In the genomic region with DNA sequence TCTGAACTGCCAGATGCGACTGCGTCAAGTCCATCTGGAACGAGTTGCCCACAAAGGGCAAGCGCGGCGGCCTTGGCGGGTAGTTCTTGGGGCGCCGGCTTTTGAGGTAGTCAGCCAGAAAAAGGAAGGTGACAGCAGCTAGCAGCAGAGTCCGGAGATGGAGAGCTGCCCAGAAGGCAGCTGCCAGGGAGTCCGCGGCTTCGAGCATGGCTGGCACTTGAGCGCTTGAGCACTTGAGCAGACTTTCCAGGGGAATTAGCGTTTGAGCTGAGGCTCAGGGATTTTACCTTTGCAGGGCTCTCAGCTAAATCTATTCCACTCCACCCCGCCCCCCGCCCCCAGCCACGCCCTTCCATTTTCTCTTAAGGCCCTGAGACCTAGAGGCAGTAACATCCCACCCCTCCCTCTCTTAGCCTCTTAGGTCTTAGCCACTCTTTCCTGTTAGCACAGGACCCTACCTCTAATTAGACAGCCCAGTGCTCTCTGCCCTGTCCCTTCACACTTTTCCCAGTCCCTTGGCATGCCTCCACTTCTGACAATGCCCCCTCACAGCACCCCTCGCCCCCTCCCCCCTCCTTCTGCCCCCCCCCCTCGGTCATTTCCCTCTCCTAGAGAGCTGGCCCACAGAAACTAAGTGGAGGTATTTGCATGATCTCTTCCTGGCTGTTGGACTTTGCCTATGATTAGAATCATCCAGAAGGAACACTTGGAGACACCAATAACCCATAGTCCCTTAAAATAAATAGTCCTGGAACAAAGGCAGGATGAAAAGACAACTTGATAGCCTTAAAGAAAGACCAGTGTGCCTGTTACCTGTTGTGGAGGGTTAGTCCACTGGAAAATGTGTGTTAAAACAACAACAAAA, we compare ENCODE assay signal across 8 mouse cellular contexts. TPM values are rescaled to one million over a fixed set of nuclear protein-coding genes. Genes with fewer than 3 reads are reported as not detected.
DNase-seq lines count a peak whose midpoint lies in the region; ATAC-seq and TF ChIP-seq lines count a peak whose summit lies in the region.

A gene (minus strand): TSS at position 286 of the 865 bp plus-strand sequence.

- no peaks in the 10 kb centered on the region for H3K9me3 ChIP-seq in forebrain, embryonic 12.5 days
- H3K9me3 ChIP-seq in hindbrain, embryonic 11.5 days (ENCODE audit: control insufficient read depth, low read length): no peaks in the 10 kb centered on the region
- H3K9me3 ChIP-seq in neural tube, embryonic 11.5 days (ENCODE audit: control insufficient read depth, low read length): no peaks in the 10 kb centered on the region

- H3K4me2 ChIP-seq in forebrain, embryonic 12.5 days: peak within 1 kb of the TSS; percentile 48
- H3K4me2 ChIP-seq in hindbrain, embryonic 11.5 days (replicated peaks; ENCODE audit: low read depth, low read length): peak within 1 kb of the TSS; percentile 36
- peak within 1 kb of the TSS; percentile 36 for H3K4me2 ChIP-seq in neural tube, embryonic 11.5 days (ENCODE audit: low read depth)

- 0 out of 2 replicates have a peak within 1 kb of the TSS, but pooled peaks have one; percentile 13 for H3K4me3 ChIP-seq in forebrain, embryonic 12.5 days (replicated peaks)
- no peak within 1 kb of the TSS for H3K4me3 ChIP-seq in hindbrain, embryonic 11.5 days (ENCODE audit: low read depth, low read length)
- no peak within 1 kb of the TSS for H3K4me3 ChIP-seq in neural tube, embryonic 11.5 days (ENCODE audit: low read depth, low read length)

- no peaks in the 10 kb centered on the region for H3K36me3 ChIP-seq in forebrain, embryonic 12.5 days (replicated peaks)
- H3K36me3 ChIP-seq in hindbrain, embryonic 11.5 days (ENCODE audit: control insufficient read depth, insufficient read depth, low read length): no peaks in the 10 kb centered on the region
- H3K36me3 ChIP-seq in neural tube, embryonic 11.5 days (ENCODE audit: control insufficient read depth, insufficient read depth, low read length): no peaks in the 10 kb centered on the region

- H3K27ac ChIP-seq in forebrain, embryonic 12.5 days: no peak within 1 kb of the TSS
- H3K27ac ChIP-seq in hindbrain, embryonic 11.5 days (ENCODE audit: low read depth, low read length): no peak within 1 kb of the TSS
- H3K27ac ChIP-seq in neural tube, embryonic 11.5 days (ENCODE audit: low read depth, low read length): no peak within 1 kb of the TSS

- TF ChIP-seq POLR2A in brain, embryonic 14.5 days (IDR thresholded peaks at IDR 0.05; ENCODE audit: borderline replicate concordance, extremely low read depth, insufficient read depth, insufficient read length, poor library complexity, severe bottlenecking): no peak

- no peaks in the 10 kb centered on the region for H3K27me3 ChIP-seq in forebrain, embryonic 12.5 days
- no peaks in the 10 kb centered on the region for H3K27me3 ChIP-seq in hindbrain, embryonic 11.5 days (ENCODE audit: control insufficient read depth, insufficient read depth, low read length)
- H3K27me3 ChIP-seq in neural tube, embryonic 11.5 days (ENCODE audit: control insufficient read depth, insufficient read depth, low read length): no peaks in the 10 kb centered on the region

- no peak within 1 kb of the TSS for H3K9ac ChIP-seq in forebrain, embryonic 12.5 days
- no peak within 1 kb of the TSS for H3K9ac ChIP-seq in hindbrain, embryonic 11.5 days (ENCODE audit: low read depth, low read length)
- no peak within 1 kb of the TSS for H3K9ac ChIP-seq in neural tube, embryonic 11.5 days (ENCODE audit: low read length)

- no peak for TF ChIP-seq CTCF in brain, embryonic 14.5 days (IDR thresholded peaks at IDR 0.05; ENCODE audit: borderline replicate concordance, extremely low read depth, insufficient read depth, insufficient read length)

- peaks cover 12% of the 10 kb centered on the region for H3K4me1 ChIP-seq in forebrain, embryonic 12.5 days
- H3K4me1 ChIP-seq in hindbrain, embryonic 11.5 days (replicated peaks; ENCODE audit: control insufficient read depth, insufficient read depth, low read length): no peaks in the 10 kb centered on the region
- H3K4me1 ChIP-seq in neural tube, embryonic 11.5 days (ENCODE audit: control insufficient read depth, insufficient read depth, low read length): no peaks in the 10 kb centered on the region

- peak; percentile 79 for ATAC-seq in forebrain, embryonic 12.5 days (ENCODE audit: low FRiP score)
- ATAC-seq in hindbrain, embryonic 11.5 days (ENCODE audit: low FRiP score): peak; percentile 67; the same call in 1 of the 2 replicates
- ATAC-seq in neural tube, embryonic 11.5 days (ENCODE audit: insufficient read depth, low FRiP score, low TSS enrichment): peak; percentile 41; the same call in 1 of the 2 replicates
- ATAC-seq in erythroid progenitor cell, adult 5-6 weeks (replicated peaks; ENCODE audit: low FRiP score, poor library complexity, severe bottlenecking): no peak
- no peak for ATAC-seq in monocyte, adult 5-6 weeks (replicated peaks; ENCODE audit: insufficient number of reproducible peaks, low FRiP score, low TSS enrichment, poor library complexity, severe bottlenecking)

- DNase-seq in Muller cell, postnatal 12 days (ENCODE audit: inconsistent ontology term): peak; percentile 92
- DNase-seq in brain, embryonic 14.5 days (ENCODE audit: low read depth): peak; percentile 86
- DNase-seq in hindbrain, embryonic 11.5 days (ENCODE audit: low spot score): peak; percentile 27
- DNase-seq in layer of hippocampus, adult 8-10 months (ENCODE audit: low spot score in 2 of 2): peak; percentile 4 to 24
- DNase-seq in neural tube, embryonic 11.5 days (ENCODE audit: low spot score): peak; percentile 42

- 2% methylated on average over 20 of the region's 20 CpGs for WGBS in forebrain, embryonic 12.5 days
- 10% methylated on average over 20 of the region's 20 CpGs for WGBS in hindbrain, embryonic 11.5 days
- 11% methylated on average over 20 of the region's 20 CpGs for WGBS in neural tube, embryonic 11.5 days

RNA-seq across cellular contexts. Expression of the gene that starts here (rescaled TPM):
- polyA plus RNA-seq in brain, embryonic 14.5 days (2012; rRNA removed): 0.04 TPM in 1 of 2 replicates, not detected in the other
- not detected in 2 replicates for polyA plus RNA-seq in forebrain, embryonic 12.5 days (2016; fragmentation: Nextera tagmentation; extraction: Ambion mirVana)
- polyA plus RNA-seq in hindbrain, embryonic 11.5 days (2014; fragmentation: Nextera tagmentation; extraction: Ambion mirVana): not detected in 2 replicates
- 1 to 10 TPM; 1.8 to 2.5 (median 2.4) TPM for total RNA-seq in layer of hippocampus, adult 8-10 months (2022)
- not detected in 2 replicates for polyA plus RNA-seq in neural tube, embryonic 11.5 days (2014; fragmentation: Nextera tagmentation; extraction: Ambion mirVana)
- total RNA-seq in erythroid progenitor cell, adult 5-6 weeks (2015; ENCODE audit: low replicate concordance): not detected in 2 replicates
- not detected in 2 replicates for total RNA-seq in erythroid progenitor cell, adult 5-6 weeks (2017; ENCODE audit: low replicate concordance)
- not detected in 3 replicates for total RNA-seq in monocyte, adult 5-6 weeks (2017)

Comparison
In these comparisons a context has a peak if more than half of its experiments do, and no peak if none do; other contexts are left out.
1. Peak in DNase-seq in brain, embryonic 14.5 days; RNA of the gene not detected or under 1 TPM.
2. Peak in ATAC-seq, H3K4me3 ChIP-seq and H3K4me2 ChIP-seq in forebrain, embryonic 12.5 days; RNA of the gene not detected or under 1 TPM.
3. Peak in DNase-seq, ATAC-seq and H3K4me2 ChIP-seq in hindbrain, embryonic 11.5 days; RNA of the gene not detected or under 1 TPM.
4. Peak in DNase-seq, ATAC-seq and H3K4me2 ChIP-seq in neural tube, embryonic 11.5 days; RNA of the gene not detected or under 1 TPM.
5. DNase-seq: peak in every context shown above with its lines; median percentile 92 in Muller cell, postnatal 12 days; 86 in brain, embryonic 14.5 days; 42 in neural tube, embryonic 11.5 days; 27 in hindbrain, embryonic 11.5 days; 14 in layer of hippocampus, adult 8-10 months.